Mouse (Mus musculus) forebrain, embryonic 11.5 days (tissue): ENCODE results near the gene Nup62. TPM values are rescaled to one million over a fixed set of nuclear protein-coding genes. Genes with fewer than 3 reads are reported as not detected.

Source experiments
- ATAC-seq: fragments of 200-750 bp; cut with Nextera tagmentation; replicated peaks from 2 replicates; pipeline ENCODE4 v1.8.0; 2017; ENCODE audit warnings: moderate TSS enrichment; ENCODE audit not compliant: low FRiP score
- DNase-seq: peaks from one replicate; pipeline ENCODE4 v3.0.0-alpha.2; 2017; ENCODE audit warnings: low spot score
- H3K27ac ChIP-seq: fragments of 300-500 bp; sonication (generic); 2 replicates; pipeline ENCODE4 v1.5.1; 2014; ENCODE audit warnings: low read depth, low read length
- H3K27me3 ChIP-seq: fragments of 300-500 bp; sonication (generic); 2 replicates; pipeline ENCODE4 v1.6.1; 2014; ENCODE audit warnings: mild to moderate bottlenecking, low read length, mixed read lengths; ENCODE audit not compliant: control insufficient read depth, insufficient read depth
- H3K36me3 ChIP-seq: fragments of 300-500 bp; sonication (generic); 2 replicates; pipeline ENCODE4 v1.6.1; 2014; ENCODE audit warnings: mild to moderate bottlenecking, low read length, moderate library complexity, mixed read lengths; ENCODE audit not compliant: control insufficient read depth, insufficient read depth
- H3K4me1 ChIP-seq: fragments of 300-500 bp; sonication (generic); replicated peaks from 2 replicates; pipeline ENCODE4 v1.6.1; 2014; ENCODE audit warnings: low read length, mixed read lengths; ENCODE audit not compliant: control insufficient read depth, insufficient read depth
- H3K4me2 ChIP-seq: fragments of 300-500 bp; sonication (generic); 2 replicates; pipeline ENCODE4 v1.6.1; 2014; ENCODE audit warnings: low read depth, mild to moderate bottlenecking, low read length, moderate library complexity, mixed read lengths; ENCODE audit not compliant: severe bottlenecking
- H3K4me3 ChIP-seq: fragments of 300-500 bp; sonication (generic); 2 replicates; pipeline ENCODE4 v1.5.1; 2014; ENCODE audit warnings: low read depth, low read length
- H3K9ac ChIP-seq: fragments of 300-500 bp; sonication (generic); 2 replicates; pipeline ENCODE4 v1.6.1; 2014; ENCODE audit warnings: low read length
- H3K9me3 ChIP-seq: fragments of 300-500 bp; sonication (generic); 2 replicates; pipeline ENCODE4 v1.6.1; 2016; ENCODE audit warnings: low read length, mixed read lengths; ENCODE audit not compliant: control insufficient read depth
- WGBS: fragments of 180-500 bp; shearing (Covaris S2); extraction: QIAGEN DNeasy Blood & Tissue Kit; methylation state at CpG from one replicate; pipeline ENCODE4 v1.1.7; 2014; 5-methylcytosine and 5-hydroxymethylcytosine counted together
- polyA plus RNA-seq: library from polyadenylated mRNA; unstranded; fragments of >200 nt; fragmentation: Nextera tagmentation; extraction: Ambion mirVana; gene quantifications from 2 replicates; pipeline ENCODE4 v1.2.1, GENCODE M21; 2014

The Nup62 gene
- polyA plus RNA-seq, 1 experiment from 2014 or later = 73.5 TPM

DNA sequence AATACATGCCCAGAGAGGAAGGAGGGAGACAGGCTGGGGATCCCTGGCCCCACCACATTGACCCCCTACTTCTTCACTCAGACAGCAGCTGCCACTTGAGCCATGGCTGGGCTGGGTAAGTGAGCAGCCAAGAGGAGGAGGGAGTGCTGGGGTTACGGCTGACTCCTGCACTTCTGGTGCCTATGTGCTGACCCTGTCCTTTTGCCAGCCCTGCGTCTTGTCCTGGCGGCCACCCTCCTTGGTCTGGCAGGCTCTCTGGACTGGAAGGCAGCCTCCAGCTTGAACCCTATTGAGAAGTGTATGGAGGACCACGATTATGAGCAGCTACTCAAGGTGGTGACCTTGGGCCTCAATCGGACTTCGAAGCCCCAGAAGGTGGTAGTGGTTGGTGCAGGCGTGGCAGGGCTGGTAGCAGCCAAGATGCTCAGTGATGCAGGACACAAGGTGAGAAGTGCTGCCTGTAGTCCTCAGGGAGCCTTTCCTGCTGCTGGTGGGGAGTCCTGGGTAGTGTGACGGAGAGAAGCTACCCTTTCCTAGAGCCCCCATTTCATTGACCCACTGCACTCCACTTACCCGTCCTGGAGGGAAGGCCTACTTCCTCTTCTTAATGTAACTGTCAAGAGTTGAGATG lies 20.6 kb downstream of the Nup62 start:
- H3K4me2 ChIP-seq = no peak overlapping the region
- H3K9me3 ChIP-seq = no peaks in the 10 kb centered on the region
- H3K27ac ChIP-seq = no peak overlapping the region
- H3K4me1 ChIP-seq = peaks cover 10% of the 10 kb centered on the region
- H3K36me3 ChIP-seq = no peaks in the 10 kb centered on the region; the same call in 1 of the 2 replicates
- no peak overlapping the region for H3K4me3 ChIP-seq
- peaks cover 18% of the 10 kb centered on the region for H3K27me3 ChIP-seq
- DNase-seq = no peak
- ATAC-seq = no peak
- H3K9ac ChIP-seq = no peak overlapping the region
- WGBS = 92% methylated on average over 9 of the region's 9 CpGs

DNA sequence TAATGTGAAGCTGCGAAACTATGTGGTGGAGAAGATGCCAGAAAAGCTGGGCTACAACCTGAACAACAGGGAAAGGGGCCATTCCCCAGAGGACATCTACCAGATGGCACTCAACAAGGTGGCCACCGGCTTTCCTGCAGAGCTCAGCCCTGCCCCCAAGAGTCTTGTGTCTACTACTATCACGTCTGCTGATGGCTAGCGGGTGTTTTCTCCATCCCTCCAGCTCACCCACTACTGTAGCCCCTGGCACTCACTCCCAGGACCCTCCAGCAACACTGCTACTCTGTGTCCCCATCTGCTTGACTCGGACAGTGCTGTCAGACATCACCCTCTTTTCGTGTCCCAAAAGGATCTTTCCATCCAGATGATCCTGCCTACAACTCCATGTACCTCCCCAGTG lies 22.2 kb downstream of the Nup62 start:
- no peak overlapping the region for H3K27ac ChIP-seq
- no peaks in the 10 kb centered on the region for H3K36me3 ChIP-seq
- no peaks in the 10 kb centered on the region for H3K9me3 ChIP-seq
- DNase-seq (no peak), ATAC-seq (no peak)
- no peak overlapping the region for H3K4me2 ChIP-seq
- 79% methylated on average over 6 of the region's 6 CpGs for WGBS
- peaks cover 18% of the 10 kb centered on the region for H3K27me3 ChIP-seq
- H3K9ac ChIP-seq = no peak overlapping the region
- H3K4me1 ChIP-seq = peaks cover 10% of the 10 kb centered on the region
- no peak overlapping the region for H3K4me3 ChIP-seq

DNA sequence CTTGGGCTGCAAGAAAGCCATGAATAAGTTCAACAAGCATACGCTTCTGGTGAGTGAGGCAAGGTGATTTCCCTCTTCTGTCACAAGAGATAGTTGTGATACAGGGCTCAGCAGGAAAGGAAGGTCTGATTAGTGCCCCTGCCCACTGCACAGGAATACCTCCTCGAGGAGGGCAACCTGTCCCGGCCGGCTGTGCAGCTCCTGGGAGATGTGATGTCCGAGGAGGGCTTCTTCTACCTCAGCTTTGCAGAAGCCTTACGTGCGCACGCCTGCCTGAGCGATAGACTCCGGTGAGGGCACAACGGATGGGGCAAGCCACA lies 23.2 kb downstream of the Nup62 start:
- DNase-seq = no peak
- 22% methylated on average over 11 of the region's 11 CpGs for WGBS
- no peaks in the 10 kb centered on the region for H3K9me3 ChIP-seq
- peak overlapping the region; percentile 20 for H3K4me3 ChIP-seq
- no peak for ATAC-seq
- no peaks in the 10 kb centered on the region; the same call in 1 of the 2 replicates for H3K36me3 ChIP-seq
- peaks cover 10% of the 10 kb centered on the region for H3K4me1 ChIP-seq
- peaks cover 18% of the 10 kb centered on the region for H3K27me3 ChIP-seq
- H3K9ac ChIP-seq = no peak overlapping the region; the same call in 1 of the 2 replicates
- no peak overlapping the region for H3K27ac ChIP-seq
- peak overlapping the region; percentile 44 for H3K4me2 ChIP-seq

DNA sequence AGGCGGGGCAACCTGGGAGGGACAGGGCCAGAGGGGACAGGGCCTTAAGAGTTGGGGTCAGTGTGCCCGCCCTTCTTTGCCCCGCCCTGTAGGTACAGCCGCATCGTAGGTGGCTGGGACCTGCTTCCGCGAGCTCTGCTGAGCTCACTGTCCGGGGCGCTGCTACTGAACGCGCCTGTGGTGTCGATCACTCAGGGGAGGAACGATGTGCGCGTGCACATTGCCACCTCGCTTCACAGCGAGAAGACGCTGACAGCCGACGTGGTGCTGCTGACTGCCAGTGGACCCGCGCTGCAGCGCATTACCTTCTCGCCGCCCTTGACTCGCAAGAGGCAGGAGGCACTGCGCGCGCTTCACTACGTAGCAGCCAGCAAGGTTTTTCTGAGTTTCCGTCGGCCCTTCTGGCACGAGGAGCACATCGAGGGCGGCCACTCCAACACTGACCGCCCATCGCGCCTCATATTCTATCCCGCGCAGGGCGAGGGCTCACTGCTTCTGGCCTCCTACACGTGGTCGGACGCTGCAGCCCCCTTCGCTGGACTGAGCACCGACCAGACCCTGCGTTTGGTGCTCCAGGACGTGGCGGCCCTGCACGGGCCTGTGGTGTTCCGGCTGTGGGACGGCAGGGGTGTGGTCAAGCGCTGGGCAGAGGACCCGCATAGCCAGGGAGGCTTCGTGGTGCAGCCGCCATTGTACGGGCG lies 23.8 kb downstream of the Nup62 start:
- no peaks in the 10 kb centered on the region; the same call in 1 of the 2 replicates for H3K36me3 ChIP-seq
- peak; percentile 37 for ATAC-seq
- no peaks in the 10 kb centered on the region for H3K9me3 ChIP-seq

DNA sequence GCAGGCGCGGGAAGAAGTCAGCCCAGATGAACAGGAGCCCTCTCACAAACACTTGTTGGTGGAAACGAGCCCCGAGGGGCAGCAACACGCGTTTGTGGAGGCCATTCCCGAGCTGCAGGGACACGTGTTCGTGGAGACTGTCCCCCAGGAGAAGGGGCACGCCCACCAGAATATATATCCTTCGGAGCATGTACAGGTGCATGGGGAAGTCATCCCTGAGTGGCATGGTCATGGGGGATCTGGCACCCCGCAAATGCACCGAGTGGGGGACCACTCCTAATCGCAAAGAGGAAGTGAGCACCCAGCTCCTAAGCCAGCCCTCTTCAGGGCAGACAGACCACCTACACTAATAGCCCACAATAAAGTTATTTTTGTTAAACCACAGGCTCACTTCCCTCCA lies 24.5 kb downstream of the Nup62 start:
- H3K4me2 ChIP-seq = no peak overlapping the region
- H3K36me3 ChIP-seq = no peaks in the 10 kb centered on the region; the same call in 1 of the 2 replicates
- H3K9ac ChIP-seq = no peak overlapping the region
- peaks cover 10% of the 10 kb centered on the region for H3K4me1 ChIP-seq
- WGBS = 58% methylated on average over 14 of the region's 14 CpGs
- no peak overlapping the region for H3K4me3 ChIP-seq
- H3K9me3 ChIP-seq = no peaks in the 10 kb centered on the region
- DNase-seq = no peak
- peaks cover 18% of the 10 kb centered on the region for H3K27me3 ChIP-seq
- no peak overlapping the region for H3K27ac ChIP-seq
- ATAC-seq = no peak

More for the DNA sequence above, 23.8 kb downstream of the Nup62 start:
- no peak for DNase-seq
- 2% methylated on average over 58 of the region's 58 CpGs for WGBS
- peak overlapping the region; percentile 44 for H3K4me2 ChIP-seq
- peaks cover 18% of the 10 kb centered on the region for H3K27me3 ChIP-seq
- H3K4me3 ChIP-seq = peak overlapping the region; percentile 20
- peak overlapping the region; percentile 48 for H3K9ac ChIP-seq
- H3K4me1 ChIP-seq = peaks cover 10% of the 10 kb centered on the region
- no peak overlapping the region for H3K27ac ChIP-seq

DNA sequence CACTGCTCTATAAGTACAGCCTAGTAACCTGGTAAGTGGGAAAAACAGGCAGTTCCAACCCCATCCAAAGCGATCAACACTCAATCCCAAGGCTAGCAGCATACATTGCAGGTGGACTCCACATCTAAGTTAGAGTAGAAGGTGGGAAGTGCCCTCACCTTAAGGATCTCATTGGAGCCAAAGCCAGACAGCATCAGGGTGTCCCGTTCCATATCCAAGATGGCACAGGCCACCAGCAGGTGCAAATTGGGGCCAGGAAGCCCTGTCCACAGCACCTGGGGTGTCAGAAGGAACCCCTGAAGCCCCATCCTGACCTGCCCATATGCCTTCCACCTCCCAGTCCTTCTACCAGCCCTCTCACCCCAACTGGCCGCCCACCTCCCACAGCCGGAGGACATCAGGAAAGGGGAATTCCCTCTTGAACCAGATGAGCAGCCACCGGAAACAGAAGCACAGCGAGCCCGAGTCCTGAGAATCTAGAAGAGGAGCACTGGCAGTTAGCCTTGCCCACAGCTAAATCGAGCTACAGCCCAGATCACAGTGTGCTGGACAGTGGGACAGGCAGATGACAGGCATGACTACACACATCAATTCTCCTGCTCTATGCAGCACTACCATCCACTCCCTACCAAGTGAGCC lies 26.1 kb downstream of the Nup62 start:
- Histone ChIP-seq H3K36me3 (peaks cover 3% of the 10 kb centered on the region; the same call in 1 of the 2 replicates), H3K27ac (no peak overlapping the region), H3K27me3 (peaks cover 18% of the 10 kb centered on the region), H3K9me3 (no peaks in the 10 kb centered on the region), H3K9ac (no peak overlapping the region), H3K4me2 (no peak overlapping the region), H3K4me1 (peaks cover 10% of the 10 kb centered on the region), H3K4me3 (no peak overlapping the region)
- ATAC-seq (no peak), DNase-seq (no peak)
- 90% methylated on average over 8 of the region's 8 CpGs for WGBS

DNA sequence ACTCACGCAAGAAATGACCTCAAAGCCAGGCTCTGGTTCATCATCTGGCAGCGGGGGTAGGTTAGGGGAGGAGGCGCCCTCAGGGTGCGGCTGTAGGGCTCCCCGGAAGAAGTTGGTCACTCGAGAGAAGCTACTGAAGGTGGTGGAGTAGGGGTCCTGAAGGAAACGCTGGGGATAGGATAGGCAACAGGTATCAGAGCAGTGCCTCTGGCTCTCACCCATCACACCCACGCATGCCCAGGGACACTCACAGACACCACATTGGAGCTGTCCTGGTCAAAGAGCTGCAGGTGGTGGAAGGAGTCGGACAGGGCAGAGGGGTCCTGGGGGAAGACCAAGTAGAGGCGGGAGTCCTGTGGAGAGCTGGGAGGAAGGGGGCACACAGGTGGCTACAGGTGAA lies 29.1 kb downstream of the Nup62 start:
- Histone ChIP-seq H3K4me3 (no peak overlapping the region), H3K9me3 (no peaks in the 10 kb centered on the region), H3K9ac (no peak overlapping the region), H3K4me2 (no peak overlapping the region), H3K36me3 (peaks cover 3% of the 10 kb centered on the region; the same call in 1 of the 2 replicates), H3K27ac (no peak overlapping the region), H3K27me3 (peaks cover 9% of the 10 kb centered on the region), H3K4me1 (peaks cover 5% of the 10 kb centered on the region; the same call in 1 of the 2 replicates)
- WGBS = 94% methylated on average over 10 of the region's 10 CpGs
- no peak for ATAC-seq
- no peak for DNase-seq

DNA sequence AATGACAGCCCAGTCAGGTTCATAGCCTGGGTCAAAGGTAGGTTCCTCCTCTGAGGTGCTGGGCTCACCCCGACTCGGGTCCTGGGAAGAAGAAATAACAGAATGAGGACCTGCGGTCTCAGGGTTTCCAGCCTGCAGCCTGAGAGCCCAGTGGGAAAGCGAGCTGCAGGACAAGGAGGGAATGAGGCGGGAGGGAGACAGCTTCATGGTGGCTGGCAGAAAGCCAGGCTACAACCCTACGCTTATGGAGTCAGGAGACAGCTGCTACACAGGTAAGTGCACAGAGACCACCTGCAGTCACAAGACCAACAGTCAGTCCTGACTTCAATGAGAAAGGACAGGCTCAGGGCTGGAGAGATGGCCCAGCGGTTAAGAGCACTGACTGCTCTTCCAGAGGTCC lies 30.9 kb downstream of the Nup62 start:
- H3K9ac ChIP-seq = no peak overlapping the region
- peaks cover 3% of the 10 kb centered on the region; the same call in 1 of the 2 replicates for H3K36me3 ChIP-seq
- no peak overlapping the region for H3K4me2 ChIP-seq

More for the DNA sequence above, 30.9 kb downstream of the Nup62 start:
- no peaks in the 10 kb centered on the region for H3K9me3 ChIP-seq
- no peak overlapping the region for H3K27ac ChIP-seq
- no peaks in the 10 kb centered on the region for H3K27me3 ChIP-seq
- DNase-seq (no peak), ATAC-seq (no peak)
- peaks cover 9% of the 10 kb centered on the region; the same call in 1 of the 2 replicates for H3K4me1 ChIP-seq
- H3K4me3 ChIP-seq = no peak overlapping the region
- 94% methylated on average over 7 of the region's 7 CpGs for WGBS
